Mouse (Mus musculus): ENCODE data around the gene Arl8a. TPM values are rescaled to one million over a fixed set of nuclear protein-coding genes. Genes with fewer than 3 reads are reported as not detected.
"Not testable (repeated sequence)": the region's sequence is repeated elsewhere in the genome, so short reads cannot be mapped to it uniquely, and the experiment has no call there.

Arl8a gene
- polyA plus RNA-seq, 1 experiment = 2.0 TPM

DNA sequence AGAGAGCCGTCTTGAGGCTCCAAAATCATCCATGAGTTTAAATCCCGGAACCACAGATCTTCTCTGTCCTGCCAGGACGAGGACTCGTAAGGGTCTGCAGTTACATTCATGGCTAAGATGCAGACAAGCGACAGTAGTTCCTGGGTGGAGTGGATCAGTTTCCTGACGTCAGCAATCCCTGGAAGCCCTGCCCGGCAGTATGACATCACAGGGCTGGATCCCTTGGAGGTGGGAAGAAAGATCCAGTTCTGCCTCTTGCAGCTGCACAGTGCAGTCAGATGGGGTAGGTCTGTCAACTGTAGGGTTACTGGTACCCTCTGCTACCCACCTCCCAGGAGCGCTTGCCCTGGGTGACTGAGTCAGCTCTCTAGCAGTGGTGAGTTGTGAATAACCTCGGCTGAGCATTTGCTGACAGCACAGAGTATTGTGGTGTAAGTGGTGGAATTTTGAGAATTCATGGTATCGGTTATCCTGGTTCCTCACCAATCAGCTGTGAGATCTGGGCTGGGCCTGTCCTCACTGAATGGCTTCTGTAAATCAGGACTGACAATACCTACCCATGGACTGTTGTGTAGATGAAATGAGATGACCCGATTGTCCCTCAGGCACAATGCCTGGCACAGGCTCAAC, 37.4 kb downstream of the Arl8a start:
- H3K9me3 ChIP-seq (ENCODE audit: control insufficient read depth, low read length) = no peaks in the 10 kb centered on the region
- no peak for TF ChIP-seq GATA1 (IDR thresholded peaks at IDR 0.05; ENCODE audit: low read length)
- no peaks in the 10 kb centered on the region for H3K36me3 ChIP-seq (ENCODE audit: control insufficient read depth)
- H3K4me1 ChIP-seq (ENCODE audit: control insufficient read depth) = no peaks in the 10 kb centered on the region
- peaks cover 5% of the 10 kb centered on the region for H3K27me3 ChIP-seq (ENCODE audit: control insufficient read depth)
- no peak overlapping the region for H3K4me3 ChIP-seq (replicated peaks)

- Histone ChIP-seq H3K4me1 (ENCODE audit: control insufficient read depth) (no peaks in the 10 kb centered on the region), H3K36me3 (ENCODE audit: control insufficient read depth) (no peaks in the 10 kb centered on the region), H3K27me3 (ENCODE audit: control insufficient read depth) (peaks cover 5% of the 10 kb centered on the region), H3K9me3 (ENCODE audit: control insufficient read depth, low read length) (no peaks in the 10 kb centered on the region), H3K4me3 (replicated peaks) (no peak overlapping the region)
- no peak for TF ChIP-seq GATA1 (IDR thresholded peaks at IDR 0.05; ENCODE audit: low read length)
- TF ChIP-seq TAL1 (IDR thresholded peaks at IDR 0.05; ENCODE audit: low read length) = no peak
Measured at GRCm38 (mm10) chr1:135185936-135186335, 39.3 kb downstream of the Arl8a start.

GRCm38 (mm10) chr1:135186427-135186826, 39.8 kb downstream of the Arl8a start:
- Histone ChIP-seq H3K4me3 (replicated peaks) (no peak overlapping the region), H3K9me3 (ENCODE audit: control insufficient read depth, low read length) (no peaks in the 10 kb centered on the region), H3K36me3 (ENCODE audit: control insufficient read depth) (no peaks in the 10 kb centered on the region), H3K27me3 (ENCODE audit: control insufficient read depth) (peaks cover 5% of the 10 kb centered on the region), H3K4me1 (ENCODE audit: control insufficient read depth) (no peaks in the 10 kb centered on the region)
- TF ChIP-seq TAL1 (IDR thresholded peaks at IDR 0.05; ENCODE audit: low read length) (no peak), GATA1 (IDR thresholded peaks at IDR 0.05; ENCODE audit: low read length) (no peak)

DNA sequence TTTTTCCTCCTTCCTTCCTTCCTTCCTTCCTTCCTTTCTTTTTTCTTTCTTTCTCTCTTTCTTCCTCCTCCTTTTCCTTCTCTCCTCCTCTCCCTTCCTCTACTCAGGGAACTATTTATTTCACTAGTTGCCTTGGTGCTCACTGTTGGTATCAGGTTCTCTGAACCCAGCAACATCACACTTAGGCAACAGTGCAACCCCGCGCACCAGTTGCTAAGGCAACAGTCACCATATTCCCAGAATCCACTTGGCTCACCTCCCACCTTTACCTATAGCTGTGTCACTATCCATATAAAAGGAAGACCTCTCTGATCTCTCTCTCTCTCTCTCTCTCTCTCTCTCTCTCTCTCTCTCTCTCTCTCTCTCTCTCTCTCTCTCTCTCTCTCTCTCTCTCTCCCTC, 40.4 kb downstream of the Arl8a start:
- H3K9me3 ChIP-seq (ENCODE audit: control insufficient read depth, low read length); H3K36me3 ChIP-seq (ENCODE audit: control insufficient read depth); H3K27me3 ChIP-seq (ENCODE audit: control insufficient read depth); H3K4me3 ChIP-seq (replicated peaks); H3K4me1 ChIP-seq (ENCODE audit: control insufficient read depth): not testable (repeated sequence)

GRCm38 (mm10) chr1:135188197-135188596, 41.6 kb downstream of the Arl8a start:
- peaks cover 5% of the 10 kb centered on the region for H3K27me3 ChIP-seq (ENCODE audit: control insufficient read depth)
- H3K4me3 ChIP-seq (replicated peaks) = no peak overlapping the region
- no peaks in the 10 kb centered on the region for H3K4me1 ChIP-seq (ENCODE audit: control insufficient read depth)
- no peaks in the 10 kb centered on the region for H3K9me3 ChIP-seq (ENCODE audit: control insufficient read depth, low read length)
- TF ChIP-seq TAL1 (IDR thresholded peaks at IDR 0.05; ENCODE audit: low read length) = no peak
- no peaks in the 10 kb centered on the region for H3K36me3 ChIP-seq (ENCODE audit: control insufficient read depth)

DNA sequence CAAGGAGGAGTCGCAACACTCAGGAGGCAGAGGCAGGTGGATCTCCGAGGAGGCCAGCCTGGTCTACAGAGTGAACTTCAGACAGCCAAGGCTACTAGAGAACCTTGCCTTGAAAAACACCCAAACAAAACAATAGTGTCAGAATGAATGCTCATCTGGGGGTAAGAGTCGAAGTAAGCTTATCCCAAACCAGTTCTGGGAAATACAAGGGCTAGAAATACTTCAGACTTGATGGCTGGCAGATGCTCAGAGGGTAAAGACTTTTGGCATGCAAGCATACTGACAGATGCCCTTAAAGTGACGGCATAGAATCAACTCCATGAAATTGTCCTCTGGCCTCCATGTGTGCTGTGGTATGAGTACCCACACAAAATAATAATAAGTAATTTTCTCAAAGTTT, 42.6 kb downstream of the Arl8a start:
- no peaks in the 10 kb centered on the region for H3K4me1 ChIP-seq (ENCODE audit: control insufficient read depth)
- no peak overlapping the region for H3K4me3 ChIP-seq (replicated peaks)
- H3K36me3 ChIP-seq (ENCODE audit: control insufficient read depth) = no peaks in the 10 kb centered on the region
- TF ChIP-seq TAL1 (IDR thresholded peaks at IDR 0.05; ENCODE audit: low read length) (no peak), GATA1 (IDR thresholded peaks at IDR 0.05; ENCODE audit: low read length) (no peak)
- no peaks in the 10 kb centered on the region for H3K9me3 ChIP-seq (ENCODE audit: control insufficient read depth, low read length)
- peaks cover 5% of the 10 kb centered on the region for H3K27me3 ChIP-seq (ENCODE audit: control insufficient read depth)

- not testable (repeated sequence) for H3K9me3 ChIP-seq (ENCODE audit: control insufficient read depth, low read length); H3K36me3 ChIP-seq (ENCODE audit: control insufficient read depth)
Measured at GRCm38 (mm10) chr1:135194335-135194734, 47.7 kb downstream of the Arl8a start.

GRCm38 (mm10) chr1:135195907-135196440, 49.4 kb downstream of the Arl8a start:
- Histone ChIP-seq H3K4me3 (replicated peaks) (no peak overlapping the region), H3K27me3 (ENCODE audit: control insufficient read depth) (no peaks in the 10 kb centered on the region), H3K36me3 (ENCODE audit: control insufficient read depth) (no peaks in the 10 kb centered on the region), H3K4me1 (ENCODE audit: control insufficient read depth) (peaks cover 18% of the 10 kb centered on the region), H3K9me3 (ENCODE audit: control insufficient read depth, low read length) (no peaks in the 10 kb centered on the region)
- no peak for TF ChIP-seq GATA1 (IDR thresholded peaks at IDR 0.05; ENCODE audit: low read length)
- TF ChIP-seq TAL1 (IDR thresholded peaks at IDR 0.05; ENCODE audit: low read length) = no peak

More at GRCm38 (mm10) chr1:135194335-135194734, 47.7 kb downstream of the Arl8a start:
- peaks cover 12% of the 10 kb centered on the region for H3K4me1 ChIP-seq (ENCODE audit: control insufficient read depth)
- H3K27me3 ChIP-seq (ENCODE audit: control insufficient read depth); H3K4me3 ChIP-seq (replicated peaks): not testable (repeated sequence)

DNA sequence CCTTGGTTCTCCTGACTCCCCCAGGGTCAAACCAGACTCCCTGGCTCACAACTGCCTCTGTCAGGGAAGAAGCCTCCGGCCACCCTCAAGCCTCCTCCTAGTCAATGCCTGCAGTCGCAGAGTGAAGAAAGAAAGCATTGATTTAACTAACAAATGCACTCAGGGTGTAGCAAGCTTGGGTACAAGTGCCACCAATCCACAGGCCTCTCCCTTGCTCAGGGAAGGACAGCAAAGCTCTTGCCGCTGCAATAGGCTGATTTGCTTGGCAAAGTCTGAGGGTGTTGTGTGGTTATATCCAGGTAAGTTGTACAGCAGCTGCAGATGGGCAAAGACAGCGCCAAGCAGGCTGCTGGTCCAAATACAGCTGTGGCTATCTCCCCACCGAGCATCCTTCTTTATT, 51.8 kb downstream of the Arl8a start:
- Histone ChIP-seq H3K4me3 (replicated peaks) (no peak overlapping the region), H3K27me3 (ENCODE audit: control insufficient read depth) (no peaks in the 10 kb centered on the region), H3K9me3 (ENCODE audit: control insufficient read depth, low read length) (no peaks in the 10 kb centered on the region), H3K36me3 (ENCODE audit: control insufficient read depth) (no peaks in the 10 kb centered on the region), H3K4me1 (ENCODE audit: control insufficient read depth) (peaks cover 21% of the 10 kb centered on the region)
- TF ChIP-seq TAL1 (IDR thresholded peaks at IDR 0.05; ENCODE audit: low read length) (no peak), GATA1 (IDR thresholded peaks at IDR 0.05; ENCODE audit: low read length) (no peak)
